Mouse (Mus musculus): ENCODE measurements at regions not wholly inside any gene's neighbourhood (a gene's known extent, or its start where the extent isn't known, plus 50 kb on each side); places are given as distances from the start of the nearest gene placed in this dataset.

- no peak overlapping the region for H3K27ac ChIP-seq
- H3K4me1 ChIP-seq (replicated peaks; ENCODE audit: insufficient read depth, low read length): no peaks in the 10 kb centered on the region
- TF ChIP-seq CTCF (IDR thresholded peaks at IDR 0.05; ENCODE audit: low read depth): no peak
- no peaks in the 10 kb centered on the region for H3K27me3 ChIP-seq (ENCODE audit: insufficient read depth, low read length)
- no peaks in the 10 kb centered on the region for H3K9me3 ChIP-seq (replicated peaks; ENCODE audit: low read length)
- ATAC-seq (replicated peaks; ENCODE audit: low FRiP score, low read depth): no peak
- no peaks in the 10 kb centered on the region for H3K36me3 ChIP-seq (ENCODE audit: insufficient read depth, low read length)
- no peak for DNase-seq (ENCODE audit: low spot score)
- no peak overlapping the region for H3K9ac ChIP-seq (ENCODE audit: low read depth, low read length)
- no peak overlapping the region for H3K4me3 ChIP-seq (replicated peaks; ENCODE audit: low read depth, low read length)
- WGBS: 48% methylated on average over 4 of the region's 4 CpGs
- no peak overlapping the region for H3K4me2 ChIP-seq (ENCODE audit: low read length)
These were observed 92.0 kb upstream of the Hpgd start for GRCm38 (mm10) chr8:56202342-56202741.

GRCm38 (mm10) chr8:56211922-56212635, 82.3 kb upstream of the Hpgd start:
- DNase-seq (ENCODE audit: low spot score) (no peak), ATAC-seq (replicated peaks; ENCODE audit: low FRiP score, low read depth) (no peak)
- TF ChIP-seq CTCF (IDR thresholded peaks at IDR 0.05; ENCODE audit: low read depth): no peak
- no peak overlapping the region for H3K27ac ChIP-seq
- H3K9ac ChIP-seq (ENCODE audit: low read depth, low read length): no peak overlapping the region
- no peak overlapping the region for H3K4me2 ChIP-seq (ENCODE audit: low read length)
- H3K9me3 ChIP-seq (replicated peaks; ENCODE audit: low read length): no peaks in the 10 kb centered on the region
- H3K36me3 ChIP-seq (ENCODE audit: insufficient read depth, low read length): no peaks in the 10 kb centered on the region
- 83% methylated on average over 3 of the region's 3 CpGs for WGBS
- H3K27me3 ChIP-seq (ENCODE audit: insufficient read depth, low read length): no peaks in the 10 kb centered on the region
- no peaks in the 10 kb centered on the region for H3K4me1 ChIP-seq (replicated peaks; ENCODE audit: insufficient read depth, low read length)
- H3K4me3 ChIP-seq (replicated peaks; ENCODE audit: low read depth, low read length): no peak overlapping the region

GRCm38 (mm10) chr8:56218837-56219236, 75.5 kb upstream of the Hpgd start:
- no peak for DNase-seq (ENCODE audit: low spot score)
- TF ChIP-seq CTCF (IDR thresholded peaks at IDR 0.05; ENCODE audit: low read depth): no peak
- no peaks in the 10 kb centered on the region for H3K36me3 ChIP-seq (ENCODE audit: insufficient read depth, low read length)
- no peak overlapping the region for H3K27ac ChIP-seq
- H3K4me3 ChIP-seq (replicated peaks; ENCODE audit: low read depth, low read length): no peak overlapping the region
- ATAC-seq (replicated peaks; ENCODE audit: low FRiP score, low read depth): no peak
- H3K4me2 ChIP-seq (ENCODE audit: low read length): no peak overlapping the region
- no peaks in the 10 kb centered on the region for H3K9me3 ChIP-seq (replicated peaks; ENCODE audit: low read length)
- H3K9ac ChIP-seq (ENCODE audit: low read depth, low read length): no peak overlapping the region
- H3K4me1 ChIP-seq (replicated peaks; ENCODE audit: insufficient read depth, low read length): no peaks in the 10 kb centered on the region
- H3K27me3 ChIP-seq (ENCODE audit: insufficient read depth, low read length): no peaks in the 10 kb centered on the region

- DNase-seq (ENCODE audit: low spot score): no peak
These were observed 75.0 kb upstream of the Hpgd start for GRCm38 (mm10) chr8:56219391-56219790.

GRCm38 (mm10) chr8:56223010-56223409, 71.4 kb upstream of the Hpgd start:
- no peak overlapping the region for H3K4me2 ChIP-seq (ENCODE audit: low read length)
- H3K4me1 ChIP-seq (replicated peaks; ENCODE audit: insufficient read depth, low read length): no peaks in the 10 kb centered on the region
- H3K27me3 ChIP-seq (ENCODE audit: insufficient read depth, low read length): no peaks in the 10 kb centered on the region
- no peak for TF ChIP-seq CTCF (IDR thresholded peaks at IDR 0.05; ENCODE audit: low read depth)
- no peaks in the 10 kb centered on the region for H3K36me3 ChIP-seq (ENCODE audit: insufficient read depth, low read length)
- ATAC-seq (replicated peaks; ENCODE audit: low FRiP score, low read depth) (no peak), DNase-seq (ENCODE audit: low spot score) (no peak)
- H3K4me3 ChIP-seq (replicated peaks; ENCODE audit: low read depth, low read length): no peak overlapping the region
- WGBS: 70% methylated on average over 3 of the region's 3 CpGs
- H3K9me3 ChIP-seq (replicated peaks; ENCODE audit: low read length): no peaks in the 10 kb centered on the region
- H3K9ac ChIP-seq (ENCODE audit: low read depth, low read length): no peak overlapping the region
- H3K27ac ChIP-seq: no peak overlapping the region

More at GRCm38 (mm10) chr8:56219391-56219790, 75.0 kb upstream of the Hpgd start:
- H3K9me3 ChIP-seq (replicated peaks; ENCODE audit: low read length): no peaks in the 10 kb centered on the region
- H3K36me3 ChIP-seq (ENCODE audit: insufficient read depth, low read length): no peaks in the 10 kb centered on the region
- H3K27ac ChIP-seq: no peak overlapping the region
- WGBS: 91% methylated on average over 1 of the region's 1 CpGs
- no peak overlapping the region for H3K4me2 ChIP-seq (ENCODE audit: low read length)
- no peak overlapping the region for H3K9ac ChIP-seq (ENCODE audit: low read depth, low read length)
- no peaks in the 10 kb centered on the region for H3K27me3 ChIP-seq (ENCODE audit: insufficient read depth, low read length)
- no peak overlapping the region for H3K4me3 ChIP-seq (replicated peaks; ENCODE audit: low read depth, low read length)
- ATAC-seq (replicated peaks; ENCODE audit: low FRiP score, low read depth): no peak
- no peak for TF ChIP-seq CTCF (IDR thresholded peaks at IDR 0.05; ENCODE audit: low read depth)
- no peaks in the 10 kb centered on the region for H3K4me1 ChIP-seq (replicated peaks; ENCODE audit: insufficient read depth, low read length)

- DNase-seq (ENCODE audit: low spot score): no peak
- no peak overlapping the region for H3K27ac ChIP-seq
- no peak overlapping the region for H3K4me3 ChIP-seq (replicated peaks; ENCODE audit: low read depth, low read length)
- no peak for TF ChIP-seq CTCF (IDR thresholded peaks at IDR 0.05; ENCODE audit: low read depth)
- no peaks in the 10 kb centered on the region for H3K27me3 ChIP-seq (ENCODE audit: insufficient read depth, low read length)
- WGBS: 91% methylated on average over 8 of the region's 8 CpGs
- no peaks in the 10 kb centered on the region for H3K4me1 ChIP-seq (replicated peaks; ENCODE audit: insufficient read depth, low read length)
- no peaks in the 10 kb centered on the region for H3K36me3 ChIP-seq (ENCODE audit: insufficient read depth, low read length)
- no peaks in the 10 kb centered on the region for H3K9me3 ChIP-seq (replicated peaks; ENCODE audit: low read length)
- H3K4me2 ChIP-seq (ENCODE audit: low read length): no peak overlapping the region
- no peak overlapping the region for H3K9ac ChIP-seq (ENCODE audit: low read depth, low read length)
- ATAC-seq (replicated peaks; ENCODE audit: low FRiP score, low read depth): no peak
These were observed 63.6 kb upstream of the Hpgd start for GRCm38 (mm10) chr8:56230645-56231330.
